Mouse (Mus musculus) small intestine, adult 2 months (tissue): ENCODE data around the gene Gapvd1.

Experiments
- CTCF ChIP-seq: fragments of 200-500 bp; IDR thresholded peaks from 2 replicates; pipeline ENCODE4 v1.5.1; 2012; ENCODE audit warnings: low read depth, mild to moderate bottlenecking, control low read depth, inconsistent platforms, low read length, moderate library complexity, mixed read lengths; ENCODE audit not compliant: insufficient replicate concordance, insufficient read length; ENCODE audit errors: extremely low read depth
- POLR2A ChIP-seq: fragments of 200-500 bp; IDR thresholded peaks from 2 replicates; pipeline ENCODE4 v1.6.1; 2012; ENCODE audit warnings: low read depth, mild to moderate bottlenecking, control low read depth, inconsistent platforms, low read length, moderate library complexity

DNA sequence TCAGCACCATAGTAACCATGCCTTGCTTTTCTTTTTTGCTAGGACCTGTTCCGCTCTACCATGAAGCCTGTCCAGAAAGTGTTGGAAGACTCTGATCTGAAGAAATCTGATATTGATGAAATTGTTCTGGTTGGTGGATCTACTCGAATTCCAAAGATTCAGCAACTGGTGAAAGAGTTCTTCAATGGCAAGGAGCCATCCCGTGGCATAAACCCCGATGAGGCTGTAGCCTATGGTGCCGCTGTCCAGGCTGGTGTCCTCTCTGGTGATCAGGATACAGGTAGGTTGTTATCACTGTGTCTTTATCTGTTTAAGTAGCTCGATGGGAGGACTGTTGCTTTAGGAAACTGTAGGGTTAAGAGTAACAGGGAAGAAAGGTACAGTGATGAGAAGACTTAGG lies 19.5 kb upstream of the Gapvd1 start:
- TF ChIP-seq CTCF: no peak
- no peak for TF ChIP-seq POLR2A
